Mouse (Mus musculus): ENCODE results near the gene Rab36. TPM values are rescaled to one million over a fixed set of nuclear protein-coding genes. Genes with fewer than 3 reads are reported as not detected.

Rab36 gene
- total RNA-seq, 2 experiments from 2014 or later: 0.46 to 0.54 TPM

DNA sequence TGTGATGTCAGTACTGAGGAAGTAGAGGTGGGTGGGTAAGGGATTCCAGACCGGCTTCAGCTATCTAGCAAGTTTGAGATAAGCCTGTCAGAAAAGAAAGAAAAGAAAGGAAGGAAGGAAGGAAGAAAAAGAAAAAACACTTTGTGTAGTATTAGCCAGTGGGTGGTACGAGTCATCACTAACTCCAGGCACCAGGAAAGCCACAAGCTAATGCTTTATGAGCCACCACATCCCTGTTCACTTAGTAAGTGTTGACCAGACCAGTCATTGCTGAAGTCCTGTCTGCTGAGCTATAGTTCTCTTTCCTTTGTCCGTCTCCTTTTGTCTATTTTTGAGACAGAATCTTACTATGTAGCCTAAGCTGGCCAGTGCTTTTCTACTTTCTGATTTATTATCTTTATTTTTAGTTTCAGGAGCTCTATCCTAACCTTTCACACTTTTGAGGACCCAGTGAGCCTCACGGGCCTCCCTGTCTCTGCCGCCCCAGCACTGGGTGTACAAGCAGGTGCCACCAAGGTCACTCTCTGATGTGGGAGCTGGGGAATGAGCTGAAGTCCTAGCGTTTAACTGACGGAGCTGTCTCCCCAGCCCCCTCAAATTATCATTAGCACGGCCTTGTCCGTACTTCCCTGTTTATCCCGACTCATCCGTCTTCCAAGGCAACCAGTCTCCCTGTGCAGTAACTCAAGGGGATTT, 33.6 kb downstream of the Rab36 start:
- no peak for DNase-seq

DNA sequence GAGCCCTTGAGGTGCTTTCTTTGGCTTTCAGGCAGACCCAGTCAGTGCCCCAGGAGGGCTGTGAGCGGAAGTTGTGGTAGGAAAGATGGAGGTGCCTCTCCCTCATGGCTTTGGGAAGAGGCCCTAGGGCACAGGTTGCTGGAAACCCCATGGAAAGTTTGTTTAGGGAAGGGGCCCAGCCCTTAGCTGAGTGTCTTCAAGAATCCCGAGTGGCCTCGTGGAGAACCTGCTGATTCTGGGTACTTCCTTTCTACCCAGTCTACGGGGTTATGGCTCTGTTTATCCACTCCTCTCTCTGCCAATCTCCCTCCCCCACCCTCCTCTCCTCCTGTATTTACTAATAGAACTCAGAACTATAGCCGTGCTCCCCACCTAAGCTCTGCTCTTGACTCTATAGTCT, 38.8 kb downstream of the Rab36 start:
- DNase-seq: no peak

DNA sequence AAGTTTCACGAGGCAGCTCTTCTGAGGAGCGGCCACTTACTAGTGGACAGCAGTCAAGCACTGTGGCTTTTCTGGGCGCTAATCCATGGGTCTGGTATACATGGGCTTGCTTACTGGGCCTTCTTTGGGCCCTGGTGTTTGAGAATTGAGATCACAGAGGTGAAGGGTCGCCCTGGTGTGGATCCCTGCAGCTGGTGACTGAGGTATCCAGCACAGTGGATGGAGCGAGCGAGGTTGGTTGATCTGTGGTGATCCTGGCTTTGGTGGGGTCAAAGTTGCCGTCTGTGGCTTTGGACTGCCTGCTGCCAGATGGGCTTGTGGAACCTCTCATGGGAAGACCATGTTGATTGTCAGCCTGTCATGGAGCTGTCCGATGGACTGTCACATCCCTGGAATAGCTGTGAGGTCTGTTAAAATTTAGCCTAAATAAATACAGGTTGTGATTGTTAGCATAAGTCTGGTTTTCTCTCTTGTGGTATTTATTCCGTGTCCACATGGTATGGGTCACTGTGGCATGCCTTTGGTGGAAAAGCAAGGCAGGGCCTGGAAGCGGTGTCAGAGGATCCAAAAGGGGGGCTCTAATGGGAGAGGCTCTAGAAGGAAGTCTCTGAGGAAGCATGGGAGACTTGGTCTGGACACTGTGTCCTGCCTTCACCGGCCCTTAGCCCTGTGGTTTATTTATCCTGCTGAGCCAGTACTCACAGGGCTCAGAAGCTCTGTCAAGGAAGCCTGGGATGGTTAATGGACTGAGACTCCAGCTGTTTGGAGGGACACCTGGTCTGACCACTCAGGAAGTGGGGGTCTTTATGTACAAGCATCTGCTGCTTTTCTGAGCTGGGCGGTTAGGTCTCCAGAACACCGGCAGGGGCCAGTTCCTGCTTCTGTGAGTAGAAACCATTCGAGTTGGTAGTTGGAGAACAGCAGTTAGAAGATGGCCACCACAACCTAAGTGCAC, 41.6 kb downstream of the Rab36 start:
- DNase-seq: no peak

DNA sequence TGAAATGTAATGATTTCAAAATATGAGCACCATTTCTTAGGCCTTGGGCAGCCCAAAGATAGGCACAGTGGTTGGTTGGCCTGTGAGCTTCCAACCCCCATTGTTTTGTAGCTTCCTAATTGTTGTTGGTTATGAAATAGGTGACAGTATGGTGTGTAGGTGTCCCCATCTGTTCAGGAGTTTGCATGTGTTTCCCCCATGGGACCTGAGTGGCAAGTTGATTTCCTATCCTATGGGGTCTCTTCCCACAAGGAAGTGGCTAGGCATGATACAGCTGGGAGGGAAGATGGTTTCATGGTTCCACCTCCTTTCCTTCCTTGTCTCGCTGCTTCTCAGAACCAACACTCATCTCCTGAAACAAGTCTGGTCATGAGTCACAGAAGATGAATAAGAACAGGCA, 48.5 kb downstream of the Rab36 start:
- DNase-seq: no peak

DNA sequence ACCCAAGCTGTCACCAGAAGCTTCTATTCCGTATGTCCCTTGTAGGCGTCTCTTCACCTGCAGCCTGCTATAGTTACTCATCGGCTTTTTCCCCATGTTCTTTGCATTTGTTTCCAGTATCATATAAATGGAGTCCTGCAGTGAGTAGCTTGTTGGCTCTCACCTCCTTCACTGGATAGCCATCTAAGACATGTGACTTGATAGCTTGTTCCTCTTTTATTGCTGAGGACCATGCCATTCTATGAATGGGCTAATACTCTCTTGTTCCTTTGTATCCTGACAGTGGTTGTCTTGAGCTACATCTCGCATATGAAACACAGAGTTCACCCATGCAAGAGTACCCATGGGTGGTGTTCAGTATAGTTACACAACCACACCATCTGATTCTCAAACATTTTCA, 51.6 kb downstream of the Rab36 start:
- DNase-seq: no peak

DNA sequence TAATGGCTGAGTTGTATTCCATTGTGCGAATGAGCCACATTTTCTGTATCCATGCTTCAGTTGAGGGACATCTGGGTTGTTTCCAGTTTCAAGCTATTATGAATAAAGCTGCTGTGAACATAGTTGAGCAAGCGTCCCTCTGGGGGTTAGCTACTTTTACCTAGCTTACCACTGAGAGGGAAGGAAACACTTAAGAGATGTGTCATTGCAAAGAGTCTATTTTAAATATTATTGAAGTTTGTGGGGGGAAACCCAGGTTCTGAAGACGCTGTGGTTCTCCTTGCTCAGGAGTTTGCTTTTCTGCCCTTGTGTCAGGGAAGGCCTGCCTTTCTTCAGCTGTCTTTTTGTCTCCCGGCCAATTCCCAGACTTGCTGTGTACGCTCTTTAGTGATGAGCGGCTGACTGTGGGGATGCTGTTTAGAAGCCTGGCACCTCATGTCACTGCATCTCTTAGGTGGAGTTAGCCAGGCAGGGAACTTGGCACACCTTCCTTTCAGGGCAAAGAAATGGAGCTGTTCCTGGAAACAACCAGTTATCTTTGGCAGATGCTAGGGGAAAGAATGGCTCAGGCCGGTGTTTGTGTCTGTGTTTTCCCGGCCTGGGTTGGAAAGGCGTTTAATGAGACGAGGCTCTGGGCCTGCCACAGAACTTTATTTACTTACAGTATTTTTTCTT, 54.8 kb downstream of the Rab36 start:
- peak; percentile 39 for DNase-seq

DNA sequence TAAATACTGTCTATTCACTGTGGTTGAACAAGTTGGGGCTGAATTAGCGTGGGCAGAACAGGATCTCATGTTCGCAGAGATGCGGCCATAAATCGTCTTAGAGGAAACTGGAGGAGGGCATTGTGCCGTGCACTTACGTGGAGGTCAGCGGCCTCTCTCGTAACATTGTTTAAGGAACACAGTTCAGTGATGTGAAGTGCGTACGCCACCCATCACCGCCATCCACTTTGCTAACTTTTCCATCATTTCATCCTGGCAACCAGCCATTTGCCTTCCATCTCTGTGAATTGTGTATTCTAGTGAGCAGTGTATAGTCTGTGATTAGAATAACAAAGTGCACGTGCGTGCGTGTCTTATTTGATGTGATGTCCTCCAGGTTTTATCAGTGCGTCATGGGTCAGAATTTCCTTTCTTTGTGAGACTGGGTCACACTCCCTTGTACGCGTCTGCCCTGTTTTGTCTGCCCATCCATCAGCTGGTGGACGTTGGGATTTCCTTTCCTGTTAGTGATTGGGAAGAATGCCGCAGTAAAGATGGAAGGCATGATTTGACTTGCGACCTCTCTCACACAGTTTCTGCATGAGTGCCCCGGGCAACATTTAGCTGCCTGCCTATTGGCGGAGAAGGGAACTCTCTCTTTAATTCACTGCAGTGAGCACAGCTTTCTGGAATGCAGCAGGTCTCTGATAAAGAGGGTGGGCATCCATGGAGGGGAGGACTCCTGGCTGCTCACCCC, 56.6 kb downstream of the Rab36 start:
- DNase-seq: no peak

DNA sequence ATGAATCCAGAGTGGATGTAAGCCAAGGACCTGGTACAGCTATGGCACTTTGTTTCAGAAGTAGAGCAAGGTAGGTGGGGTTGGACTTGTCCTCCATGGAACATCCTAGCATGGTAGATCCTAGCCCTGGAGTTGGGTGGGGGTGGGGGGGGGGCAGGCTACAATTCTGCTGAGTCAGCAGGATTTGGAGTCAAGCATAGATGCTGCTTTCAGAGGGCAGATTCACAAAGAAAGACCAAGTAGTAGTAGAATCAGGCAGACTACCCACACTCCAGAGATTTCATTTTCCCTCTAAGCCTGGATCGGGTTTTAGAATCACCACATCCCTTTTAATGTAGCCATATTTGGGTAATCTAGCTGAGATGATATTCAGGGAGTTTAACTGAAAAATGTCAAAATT, 57.5 kb downstream of the Rab36 start:
- no peak for DNase-seq

DNA sequence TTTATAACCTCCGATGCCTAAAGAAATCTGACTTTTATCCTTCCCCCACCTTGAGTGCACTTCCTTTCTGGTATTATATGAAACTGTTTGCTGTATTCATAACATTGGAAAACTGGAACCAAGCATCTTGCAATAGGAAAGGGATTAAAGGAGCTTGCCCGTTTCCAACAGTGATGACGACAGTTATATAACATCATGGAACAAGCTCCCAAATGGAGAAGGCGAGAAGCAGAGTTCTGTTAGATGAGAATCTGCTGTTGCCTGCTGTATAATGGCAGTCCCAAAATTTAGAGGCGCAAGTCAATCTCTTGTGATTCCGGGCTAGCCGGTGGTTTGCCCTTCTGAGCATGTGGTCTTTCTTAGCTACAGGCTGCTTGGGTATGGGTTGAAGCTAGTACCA, 58.4 kb downstream of the Rab36 start:
- DNase-seq: no peak

DNA sequence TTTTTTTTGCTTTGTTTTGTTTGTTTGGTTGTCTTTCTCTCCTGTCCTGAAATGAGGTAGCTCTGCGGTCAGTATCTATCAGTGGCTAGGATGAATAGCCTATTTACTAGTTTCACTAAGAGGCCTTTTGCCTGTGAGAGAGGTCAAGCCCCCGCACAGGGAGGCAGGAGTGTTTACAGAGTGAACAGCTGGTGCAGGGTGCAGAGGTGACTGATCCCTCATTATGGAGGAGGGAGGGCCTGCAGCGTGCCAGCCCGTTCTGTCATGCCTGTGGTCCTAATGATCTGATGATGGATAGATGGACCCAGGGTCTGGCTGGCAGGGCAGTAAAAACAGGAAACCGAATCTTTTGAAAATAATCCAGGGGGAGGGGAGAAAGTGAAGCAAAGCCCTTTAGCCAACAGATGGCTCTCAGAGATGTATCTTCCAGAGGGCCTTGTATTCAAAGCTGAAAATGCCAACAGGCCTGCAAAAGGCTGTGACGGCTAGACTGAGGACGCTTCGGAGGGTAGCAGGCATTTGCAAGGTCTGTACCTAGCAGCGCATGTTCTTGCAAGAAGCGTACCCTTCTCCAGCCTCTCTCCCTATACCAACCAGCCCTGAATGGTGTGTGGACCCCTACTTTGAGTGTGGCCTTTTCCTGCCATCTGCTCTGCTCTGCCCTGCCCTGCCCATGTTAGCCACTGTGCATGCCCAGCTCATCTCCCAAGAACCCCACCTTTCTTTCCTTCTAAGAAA, 61.8 kb downstream of the Rab36 start:
- no peak for DNase-seq

DNA sequence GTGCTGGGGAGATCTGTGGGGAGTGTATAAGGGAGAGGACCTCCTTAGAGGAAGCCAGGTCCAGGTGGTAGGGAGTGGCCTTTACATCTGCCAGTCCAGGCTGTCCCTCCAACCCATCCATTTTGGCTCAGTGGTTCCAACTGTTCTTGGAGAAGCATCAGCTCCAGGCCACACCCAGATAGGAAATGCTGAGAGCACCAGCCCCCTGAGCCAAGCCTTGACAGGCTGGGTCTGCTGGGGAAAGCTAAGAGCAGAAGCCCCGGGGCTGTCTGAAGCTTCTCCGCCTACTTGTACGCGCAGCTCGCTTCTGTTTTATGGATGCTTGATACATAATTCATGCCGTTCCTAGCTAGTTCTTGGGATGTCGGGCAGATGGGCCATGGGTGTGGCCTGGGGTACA, 63.4 kb downstream of the Rab36 start:
- no peak for DNase-seq

DNA sequence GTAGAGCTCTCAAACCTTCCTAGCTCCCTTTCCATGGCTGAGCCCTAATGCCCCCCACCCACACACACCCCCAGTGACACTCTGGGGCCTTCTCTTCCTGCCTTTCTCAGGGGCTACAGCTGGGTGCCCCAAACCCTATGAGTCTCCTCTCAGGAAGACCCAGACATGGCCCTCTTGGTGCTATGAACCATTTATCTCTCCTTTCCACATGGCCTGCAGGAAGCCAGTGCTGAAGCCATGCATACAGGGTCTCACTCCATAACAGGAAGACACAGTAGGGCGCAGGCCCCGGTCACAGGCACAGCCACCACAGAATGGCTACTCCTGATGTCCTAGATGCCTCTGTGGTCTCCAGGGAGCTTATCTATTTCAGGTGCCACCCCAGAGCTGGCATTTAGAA, 66.6 kb downstream of the Rab36 start:
- DNase-seq: no peak

Other genes starting within 250 kb of the Rab36 start
- gene Gnaz, start 69.9 kb upstream of the Rab36 start, total RNA-seq (2021): under 1 TPM; 0.24 to 0.26 TPM
- gene Rsph14, start 4.5 kb upstream of the Rab36 start, total RNA-seq (2021): not detected
- 1 to 10 TPM; 3.6 to 4.8 TPM for gene Bcr, start 23.5 kb downstream of the Rab36 start, total RNA-seq (2021)
- gene Specc1l, start 175.0 kb downstream of the Rab36 start, total RNA-seq (2021): 10 to 100 TPM; 31.2 to 33.5 TPM